Mouse (Mus musculus) kidney, embryonic 14.5 days (tissue): Measurements from ENCODE around the gene Astn2. TPM values are rescaled to one million over a fixed set of nuclear protein-coding genes. Genes with fewer than 3 reads are reported as not detected.

ENCODE experiments used
- ATAC-seq: fragments of 200-750 bp; cut with Nextera tagmentation; 2 replicates; pipeline ENCODE4 v1.8.0; 2017; ENCODE audit warnings: moderate number of reproducible peaks, mild to moderate bottlenecking, moderate TSS enrichment, moderate library complexity; ENCODE audit not compliant: low FRiP score, low TSS enrichment
- H3K27ac ChIP-seq: fragments of 300-500 bp; sonication (generic); 2 replicates; pipeline ENCODE4 v1.5.1; 2014; ENCODE audit warnings: low read depth, mild to moderate bottlenecking, low read length, moderate library complexity, mixed read lengths
- H3K27me3 ChIP-seq: fragments of 300-500 bp; sonication (generic); 2 replicates; pipeline ENCODE4 v1.6.1; 2014; ENCODE audit warnings: mild to moderate bottlenecking, low read length; ENCODE audit not compliant: control insufficient read depth, insufficient read depth
- H3K36me3 ChIP-seq: fragments of 300-500 bp; sonication (generic); 2 replicates; pipeline ENCODE4 v1.6.1; 2014; ENCODE audit warnings: low read length, mixed read lengths; ENCODE audit not compliant: control insufficient read depth, insufficient read depth
- H3K4me1 ChIP-seq: fragments of 300-500 bp; sonication (generic); 2 replicates; pipeline ENCODE4 v1.6.1; 2014; ENCODE audit warnings: low read length, mixed read lengths; ENCODE audit not compliant: control insufficient read depth, insufficient read depth
- H3K4me2 ChIP-seq: fragments of 300-500 bp; sonication (generic); replicated peaks from 2 replicates; pipeline ENCODE4 v1.6.1; 2014; ENCODE audit warnings: low read depth, mild to moderate bottlenecking, low read length
- H3K4me3 ChIP-seq: fragments of 300-500 bp; sonication (generic); 2 replicates; pipeline ENCODE4 v1.5.1; 2014; ENCODE audit warnings: mild to moderate bottlenecking, low read length
- H3K9ac ChIP-seq: fragments of 300-500 bp; sonication (generic); 2 replicates; pipeline ENCODE4 v1.6.1; 2014; ENCODE audit warnings: low read depth, mild to moderate bottlenecking, low read length, moderate library complexity
- H3K9me3 ChIP-seq: fragments of 300-500 bp; sonication (generic); 2 replicates; pipeline ENCODE4 v1.6.1; 2016; ENCODE audit warnings: low read length; ENCODE audit not compliant: control insufficient read depth
- WGBS: fragments of 180-500 bp; shearing (Covaris S2); extraction: QIAGEN DNeasy Blood & Tissue Kit; methylation state at CpG from one replicate; pipeline ENCODE4 v1.1.7; 2014; 5-methylcytosine and 5-hydroxymethylcytosine counted together
- polyA plus RNA-seq: library from polyadenylated mRNA; unstranded; fragments of >200 nt; fragmentation: Nextera tagmentation; extraction: Ambion mirVana; gene quantifications from 2 replicates; pipeline ENCODE4 v1.2.1, GENCODE M21; 2014

Gene Astn2
- polyA plus RNA-seq, 1 experiment from 2014 or later = 0.60 TPM

GRCm38 (mm10) chr4:65983643-65984042 is 420.8 kb downstream of the Astn2 start:
- no peaks in the 10 kb centered on the region for H3K4me1 ChIP-seq
- no peaks in the 10 kb centered on the region for H3K36me3 ChIP-seq
- H3K27me3 ChIP-seq = no peaks in the 10 kb centered on the region
- H3K9ac ChIP-seq = no peak overlapping the region
- H3K4me3 ChIP-seq = no peak overlapping the region
- 92% methylated on average over 2 of the region's 2 CpGs for WGBS
- no peak overlapping the region for H3K27ac ChIP-seq
- no peak for ATAC-seq
- H3K9me3 ChIP-seq = no peaks in the 10 kb centered on the region
- H3K4me2 ChIP-seq = no peak overlapping the region

- Histone ChIP-seq H3K4me2 (no peak overlapping the region), H3K36me3 (no peaks in the 10 kb centered on the region), H3K4me3 (no peak overlapping the region), H3K27ac (no peak overlapping the region), H3K9ac (no peak overlapping the region), H3K4me1 (no peaks in the 10 kb centered on the region), H3K27me3 (no peaks in the 10 kb centered on the region), H3K9me3 (no peaks in the 10 kb centered on the region)
- ATAC-seq = no peak
- WGBS = 50% methylated on average over 4 of the region's 4 CpGs
Measured at GRCm38 (mm10) chr4:65982882-65983281, 421.5 kb downstream of the Astn2 start.

- Histone ChIP-seq H3K27me3 (no peaks in the 10 kb centered on the region), H3K36me3 (no peaks in the 10 kb centered on the region), H3K27ac (no peak overlapping the region), H3K4me3 (no peak overlapping the region), H3K9me3 (no peaks in the 10 kb centered on the region), H3K4me2 (no peak overlapping the region), H3K9ac (no peak overlapping the region), H3K4me1 (no peaks in the 10 kb centered on the region)
- no peak for ATAC-seq
- 69% methylated on average over 3 of the region's 3 CpGs for WGBS
Measured at GRCm38 (mm10) chr4:65976251-65976650, 428.2 kb downstream of the Astn2 start.

GRCm38 (mm10) chr4:65972395-65972794 is 432.0 kb downstream of the Astn2 start:
- ATAC-seq = no peak
- no peak overlapping the region for H3K4me2 ChIP-seq
- H3K27me3 ChIP-seq = no peaks in the 10 kb centered on the region
- no peak overlapping the region for H3K4me3 ChIP-seq
- no peak overlapping the region for H3K27ac ChIP-seq
- no peaks in the 10 kb centered on the region for H3K9me3 ChIP-seq
- no peak overlapping the region for H3K9ac ChIP-seq
- H3K36me3 ChIP-seq = no peaks in the 10 kb centered on the region
- 89% methylated on average over 1 of the region's 1 CpGs for WGBS
- H3K4me1 ChIP-seq = no peaks in the 10 kb centered on the region

GRCm38 (mm10) chr4:65969318-65969717 is 435.1 kb downstream of the Astn2 start:
- Histone ChIP-seq H3K4me2 (no peak overlapping the region), H3K9ac (no peak overlapping the region), H3K27me3 (no peaks in the 10 kb centered on the region), H3K36me3 (no peaks in the 10 kb centered on the region), H3K4me1 (no peaks in the 10 kb centered on the region), H3K27ac (no peak overlapping the region), H3K4me3 (no peak overlapping the region), H3K9me3 (no peaks in the 10 kb centered on the region)
- WGBS = 76% methylated on average over 2 of the region's 2 CpGs
- ATAC-seq = no peak

- Histone ChIP-seq H3K4me2 (no peak overlapping the region), H3K27me3 (no peaks in the 10 kb centered on the region), H3K9me3 (no peaks in the 10 kb centered on the region), H3K9ac (no peak overlapping the region), H3K4me1 (no peaks in the 10 kb centered on the region), H3K4me3 (no peak overlapping the region), H3K27ac (no peak overlapping the region), H3K36me3 (no peaks in the 10 kb centered on the region)
- no peak for ATAC-seq
- WGBS = 69% methylated on average over 3 of the region's 3 CpGs
Measured at GRCm38 (mm10) chr4:65964604-65965003, 439.8 kb downstream of the Astn2 start.

GRCm38 (mm10) chr4:65959188-65959759 is 445.1 kb downstream of the Astn2 start:
- Histone ChIP-seq H3K27ac (no peak overlapping the region), H3K4me1 (no peaks in the 10 kb centered on the region), H3K4me3 (no peak overlapping the region), H3K9me3 (no peaks in the 10 kb centered on the region), H3K36me3 (no peaks in the 10 kb centered on the region), H3K9ac (no peak overlapping the region), H3K4me2 (no peak overlapping the region), H3K27me3 (no peaks in the 10 kb centered on the region)
- WGBS = 75% methylated on average over 5 of the region's 5 CpGs
- no peak for ATAC-seq

GRCm38 (mm10) chr4:65958369-65959187 is 445.8 kb downstream of the Astn2 start:
- H3K4me1 ChIP-seq = no peaks in the 10 kb centered on the region
- WGBS = 69% methylated on average over 5 of the region's 5 CpGs
- no peaks in the 10 kb centered on the region for H3K9me3 ChIP-seq
- H3K4me3 ChIP-seq = no peak overlapping the region
- no peaks in the 10 kb centered on the region for H3K36me3 ChIP-seq
- no peaks in the 10 kb centered on the region for H3K27me3 ChIP-seq
- no peak overlapping the region for H3K9ac ChIP-seq
- no peak overlapping the region for H3K4me2 ChIP-seq
- no peak for ATAC-seq
- H3K27ac ChIP-seq = no peak overlapping the region

- Histone ChIP-seq H3K27ac (no peak overlapping the region), H3K4me1 (no peaks in the 10 kb centered on the region), H3K27me3 (no peaks in the 10 kb centered on the region), H3K4me2 (no peak overlapping the region), H3K4me3 (no peak overlapping the region), H3K9me3 (no peaks in the 10 kb centered on the region), H3K9ac (no peak overlapping the region), H3K36me3 (no peaks in the 10 kb centered on the region)
- WGBS = 94% methylated on average over 1 of the region's 1 CpGs
- no peak for ATAC-seq
Measured at GRCm38 (mm10) chr4:65951918-65952317, 452.5 kb downstream of the Astn2 start.
